In genomic region chr14:60863396-60863795, GRCm38 (mm10) we compare ENCODE assay signal across 27 mouse cellular contexts.
DNase-seq lines count a peak whose midpoint lies in the region; ATAC-seq and TF ChIP-seq lines count a peak whose summit lies in the region.
"Had no signal": no experiment of that assay in that cellular context is flagged by ENCODE, and none has a peak within 500 bp of the region (broad histone marks: within the 10 kb centered on the region; RNA-seq: fewer than 3 reads in every experiment).

No protein-coding gene starts in this region.

- H3K27ac ChIP-seq in kidney, embryonic 16.5 days (ENCODE audit: low read length): 0 out of 2 replicates have a peak overlapping the region, but pooled peaks have one; percentile 23
- H3K27ac ChIP-seq in lung, postnatal 0 days (ENCODE audit: low read length): no peak overlapping the region
- H3K27ac ChIP-seq in stomach, embryonic 16.5 days (ENCODE audit: low read length): peak overlapping the region; percentile 12; the same call in 1 of the 2 replicates
- H3K27ac ChIP-seq: embryonic facial prominence, embryonic 15.5 days; forebrain, embryonic 13.5 days; heart, embryonic 15.5 days; left cerebral cortex, adult 2 months; limb, embryonic 15.5 days; liver, embryonic 13.5 days; macrophage; midbrain, embryonic 15.5 days; neural tube, embryonic 15.5 days had no signal

- H3K9ac ChIP-seq in kidney, embryonic 16.5 days (replicated peaks; ENCODE audit: low read length): no peak overlapping the region
- H3K9ac ChIP-seq in lung, postnatal 0 days (replicated peaks; ENCODE audit: low read depth): no peak overlapping the region
- no peak overlapping the region for H3K9ac ChIP-seq in stomach, embryonic 16.5 days (ENCODE audit: low read length)
- H3K9ac ChIP-seq: embryonic facial prominence, embryonic 15.5 days; forebrain, embryonic 13.5 days; heart, embryonic 15.5 days; limb, embryonic 15.5 days; liver, embryonic 13.5 days; midbrain, embryonic 15.5 days; neural tube, embryonic 15.5 days had no signal

- TF ChIP-seq CTCF in lung, postnatal 0 days (IDR thresholded peaks at IDR 0.05): no peak

- H3K27me3 ChIP-seq in kidney, embryonic 16.5 days (ENCODE audit: insufficient read depth, low read length): no peaks in the 10 kb centered on the region
- H3K27me3 ChIP-seq in lung, postnatal 0 days (replicated peaks; ENCODE audit: insufficient read depth, low read length): no peaks in the 10 kb centered on the region
- H3K27me3 ChIP-seq in stomach, embryonic 16.5 days (ENCODE audit: control insufficient read depth, insufficient read depth, low read length): no peaks in the 10 kb centered on the region
- H3K27me3 ChIP-seq: embryonic facial prominence, embryonic 15.5 days; forebrain, embryonic 13.5 days; heart, embryonic 15.5 days; limb, embryonic 15.5 days; liver, embryonic 13.5 days; midbrain, embryonic 15.5 days; neural tube, embryonic 15.5 days had no signal

- H3K36me3 ChIP-seq in kidney, embryonic 16.5 days (ENCODE audit: insufficient read depth, low read length): no peaks in the 10 kb centered on the region
- H3K36me3 ChIP-seq in lung, postnatal 0 days (ENCODE audit: insufficient read depth, low read length): no peaks in the 10 kb centered on the region
- H3K36me3 ChIP-seq in stomach, embryonic 16.5 days (ENCODE audit: control insufficient read depth, insufficient read depth, low read length): no peaks in the 10 kb centered on the region
- H3K36me3 ChIP-seq: embryonic facial prominence, embryonic 15.5 days; heart, embryonic 15.5 days; limb, embryonic 15.5 days; midbrain, embryonic 15.5 days; neural tube, embryonic 15.5 days had no signal

- H3K9me3 ChIP-seq in kidney, embryonic 16.5 days (ENCODE audit: low read length): no peaks in the 10 kb centered on the region
- no peaks in the 10 kb centered on the region for H3K9me3 ChIP-seq in lung, postnatal 0 days (ENCODE audit: low read length)
- no peaks in the 10 kb centered on the region for H3K9me3 ChIP-seq in stomach, embryonic 16.5 days (replicated peaks; ENCODE audit: control insufficient read depth, low read length)
- H3K9me3 ChIP-seq: embryonic facial prominence, embryonic 15.5 days; forebrain, embryonic 13.5 days; heart, embryonic 15.5 days; limb, embryonic 15.5 days; liver, embryonic 13.5 days; midbrain, embryonic 15.5 days; neural tube, embryonic 15.5 days had no signal

- H3K4me3 ChIP-seq in kidney, embryonic 16.5 days (ENCODE audit: low read length): no peak overlapping the region
- no peak overlapping the region for H3K4me3 ChIP-seq in lung, postnatal 0 days (ENCODE audit: low read depth, low read length)
- H3K4me3 ChIP-seq in stomach, embryonic 16.5 days (replicated peaks; ENCODE audit: low read length): no peak overlapping the region
- H3K4me3 ChIP-seq: embryonic facial prominence, embryonic 15.5 days; forebrain, embryonic 13.5 days; heart, embryonic 15.5 days; left cerebral cortex, adult 2 months; limb, embryonic 15.5 days; liver, embryonic 13.5 days; midbrain, embryonic 15.5 days; neural tube, embryonic 15.5 days had no signal

- ATAC-seq in kidney, embryonic 16.5 days (ENCODE audit: low FRiP score, low TSS enrichment): peak; percentile 62; the same call in 1 of the 2 replicates
- peak; percentile 21; the same call in 1 of the 2 replicates for ATAC-seq in lung, postnatal 0 days
- ATAC-seq in stomach, embryonic 16.5 days (ENCODE audit: insufficient read depth, low FRiP score): no peak
- ATAC-seq: forebrain, embryonic 13.5 days; hindbrain, embryonic 16.5 days; midbrain, embryonic 15.5 days had no signal

- WGBS in kidney, embryonic 16.5 days: 13% methylated on average over 3 of the region's 3 CpGs
- 51% methylated on average over 3 of the region's 3 CpGs for WGBS in lung, postnatal 0 days
- WGBS in stomach, embryonic 16.5 days: 56% methylated on average over 3 of the region's 3 CpGs

- H3K4me1 ChIP-seq in kidney, embryonic 16.5 days (ENCODE audit: insufficient read depth, low read length): peaks cover 22% of the 10 kb centered on the region
- H3K4me1 ChIP-seq in lung, postnatal 0 days (ENCODE audit: insufficient read depth, low read depth, low read length): no peaks in the 10 kb centered on the region
- no peaks in the 10 kb centered on the region for H3K4me1 ChIP-seq in stomach, embryonic 16.5 days (ENCODE audit: control insufficient read depth, insufficient read depth, low read length)
- H3K4me1 ChIP-seq: liver, embryonic 13.5 days; midbrain, embryonic 15.5 days had no signal

- H3K4me2 ChIP-seq in kidney, embryonic 16.5 days (replicated peaks; ENCODE audit: low read depth, low read length): no peak overlapping the region
- H3K4me2 ChIP-seq in lung, postnatal 0 days (replicated peaks; ENCODE audit: low read depth, low read length): no peak overlapping the region
- H3K4me2 ChIP-seq in stomach, embryonic 16.5 days (ENCODE audit: low read depth, low read length): no peak overlapping the region
- H3K4me2 ChIP-seq: embryonic facial prominence, embryonic 15.5 days; forebrain, embryonic 13.5 days; heart, embryonic 15.5 days; limb, embryonic 15.5 days; liver, embryonic 13.5 days; midbrain, embryonic 15.5 days; neural tube, embryonic 15.5 days had no signal

- DNase-seq in kidney, adult 8-10 months: no peak
- no peak for DNase-seq in lung, postnatal 0 days (ENCODE audit: low spot score)
- DNase-seq in lung, postnatal 4 days: no peak
- peak; percentile 75 for DNase-seq in forelimb bud, embryonic 11.5 days (ENCODE audit: low read depth, low spot score)
- no peak for DNase-seq in left cerebral cortex, adult 18-20 months (ENCODE audit: low spot score in 2 of 2)
- DNase-seq: B cell, adult 2 months; cerebellum, adult 18-20 months; cerebellum, postnatal 10 days; gastrocnemius, postnatal 14 days; kidney, adult 2 months; liver, embryonic 13.5 days; lung, adult 2 months; retina, postnatal 1 day; right cerebral cortex, postnatal 14 days; thymus, adult 2 months; thymus, postnatal 36 days had no signal

- TF ChIP-seq EP300 in lung, postnatal 0 days (IDR thresholded peaks at IDR 0.05): no peak
